Mouse (Mus musculus): ENCODE measurements around the gene Tmprss5. TPM values are rescaled to one million over a fixed set of nuclear protein-coding genes. Genes with fewer than 3 reads are reported as not detected.

The Tmprss5 gene
- total RNA-seq, 2 experiments from 2014 or later, result 1.2 to 1.4 TPM

Other genes with a start within 250 kb of the Tmprss5 start
- 10 to 100 TPM; 32.4 to 47.4 TPM for gene Zbtb16, start 245.0 kb upstream of the Tmprss5 start, total RNA-seq (2021)
- 1 to 10 TPM; 3.6 to 5.1 TPM for gene Htr3a, start 170.2 kb upstream of the Tmprss5 start, total RNA-seq (2021)
- 1 to 10 TPM; 1.8 to 2.6 TPM for gene Htr3b, start 116.3 kb upstream of the Tmprss5 start, total RNA-seq (2021)
- gene Usp28, start 95.9 kb upstream of the Tmprss5 start, total RNA-seq (2021), result 10 to 100 TPM; 23.1 to 26.5 TPM
- gene Zw10, start 25.6 kb upstream of the Tmprss5 start, total RNA-seq (2021), result 10 to 100 TPM; 19.0 to 22.1 TPM
- gene Gm4894, start 169.3 kb downstream of the Tmprss5 start, total RNA-seq (2021), result not detected